Mouse (Mus musculus) lung, postnatal 0 days (tissue): ENCODE results near the gene Epha8.

Experiments used
- CTCF ChIP-seq: IDR thresholded peaks from 2 replicates; pipeline ENCODE4 v1.5.1; 2016; ENCODE audit warnings: antibody characterized with exemption, mild to moderate bottlenecking
- EP300 ChIP-seq: IDR thresholded peaks from 2 replicates; pipeline ENCODE4 v1.6.1; 2016; ENCODE audit warnings: antibody characterized with exemption, mild to moderate bottlenecking, control low read depth

- TF ChIP-seq CTCF (no peak), EP300 (no peak)
Measured at GRCm38 (mm10) chr4:136904767-136905539, 51.7 kb downstream of the Epha8 start.
